Mouse (Mus musculus) right cerebral cortex, postnatal 4 days (tissue): ENCODE data around the gene 1700001P01Rik.
"Not testable (repeated sequence)": the region's sequence is repeated elsewhere in the genome, so short reads cannot be mapped to it uniquely, and the experiment has no call there.

Source experiments
- DNase-seq: peaks from one replicate; pipeline ENCODE4 v3.0.0-alpha.2; 2022

The 1700001P01Rik gene

DNA sequence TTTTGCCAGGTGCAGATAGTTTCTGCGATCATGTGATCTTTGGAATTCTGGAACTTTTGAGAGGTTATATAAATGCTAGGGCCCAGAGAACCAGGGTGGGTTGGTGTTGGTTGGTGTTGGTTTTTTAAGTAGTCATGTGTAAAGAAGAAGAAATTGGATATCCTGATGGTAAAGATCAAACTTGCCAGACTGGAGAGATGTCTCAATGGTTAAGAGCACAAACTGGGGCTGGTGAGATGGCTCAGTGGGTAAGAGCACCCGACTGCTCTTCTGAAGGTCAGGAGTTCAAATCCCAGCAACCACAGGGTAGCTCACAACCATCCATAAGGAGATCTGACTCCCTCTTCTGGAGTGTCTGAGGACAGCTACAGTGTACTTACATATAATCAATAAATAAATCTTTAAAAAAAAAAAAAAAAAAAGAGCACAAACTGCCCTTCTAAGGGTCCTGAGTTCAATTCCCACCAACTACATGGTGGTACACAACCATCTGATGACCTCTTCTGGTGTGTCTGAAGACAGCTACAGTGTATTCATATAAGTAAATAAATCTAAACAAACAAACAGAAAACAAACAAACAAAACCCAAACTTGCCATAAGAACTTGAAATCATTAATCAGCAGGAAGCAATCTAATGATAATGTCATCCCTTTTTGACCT, 15.2 kb upstream of the 1700001P01Rik start:
- not testable (repeated sequence) for DNase-seq

DNA sequence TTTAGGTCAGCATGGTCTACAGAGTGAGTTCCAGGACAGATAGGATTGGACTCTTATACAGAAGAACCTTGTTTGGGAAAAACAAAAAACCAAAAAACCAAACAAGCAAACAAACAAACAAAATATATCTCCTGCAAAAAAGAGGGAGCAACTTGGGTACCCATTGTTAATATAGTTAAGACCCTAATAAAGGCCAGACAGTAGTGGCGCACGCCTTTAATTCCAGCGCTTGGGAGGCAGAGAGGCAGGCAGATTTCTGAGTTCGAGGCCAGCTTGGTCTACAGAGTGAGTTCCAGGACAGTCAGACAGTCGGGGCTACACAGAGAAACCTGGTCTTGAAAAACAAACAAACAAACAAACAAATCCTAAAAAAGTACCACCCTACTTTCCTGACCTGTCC, 14.0 kb upstream of the 1700001P01Rik start:
- no peak for DNase-seq

DNA sequence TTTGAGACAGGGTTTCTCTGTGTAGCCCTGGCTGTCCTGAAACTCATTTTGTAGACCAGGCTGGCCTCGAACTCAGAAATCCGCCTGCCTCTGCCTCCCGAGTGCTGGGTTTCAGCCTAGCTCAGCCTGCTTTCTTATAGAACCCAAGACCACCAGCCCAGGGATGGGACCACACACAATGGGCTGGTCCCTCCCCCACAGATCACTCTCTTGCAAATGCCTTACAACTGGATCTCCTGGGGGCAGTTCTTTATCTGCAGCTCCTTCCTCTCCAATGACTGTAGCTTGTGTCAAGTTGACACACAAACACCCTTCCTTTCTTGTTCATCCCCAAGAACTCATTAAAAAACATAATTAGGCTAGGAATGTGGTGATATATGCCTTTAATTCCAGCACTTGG, 12.2 kb upstream of the 1700001P01Rik start:
- DNase-seq = no peak

DNA sequence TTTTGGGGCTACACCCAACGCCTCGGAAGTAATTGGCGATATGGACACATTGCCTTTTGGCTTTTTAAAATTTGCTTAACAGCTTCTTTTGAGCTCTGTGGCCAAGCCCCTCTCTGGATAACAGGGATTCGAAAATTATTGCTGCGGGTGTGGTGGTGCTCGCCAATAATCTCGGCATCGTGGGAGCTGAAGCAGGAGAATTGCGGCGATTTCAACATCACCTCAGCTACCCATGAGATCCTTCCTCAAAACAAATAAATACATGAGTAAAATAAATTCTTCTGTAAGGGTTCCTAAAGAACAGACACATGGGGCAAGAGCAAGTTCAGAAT, 6.8 kb upstream of the 1700001P01Rik start:
- DNase-seq = no peak

DNA sequence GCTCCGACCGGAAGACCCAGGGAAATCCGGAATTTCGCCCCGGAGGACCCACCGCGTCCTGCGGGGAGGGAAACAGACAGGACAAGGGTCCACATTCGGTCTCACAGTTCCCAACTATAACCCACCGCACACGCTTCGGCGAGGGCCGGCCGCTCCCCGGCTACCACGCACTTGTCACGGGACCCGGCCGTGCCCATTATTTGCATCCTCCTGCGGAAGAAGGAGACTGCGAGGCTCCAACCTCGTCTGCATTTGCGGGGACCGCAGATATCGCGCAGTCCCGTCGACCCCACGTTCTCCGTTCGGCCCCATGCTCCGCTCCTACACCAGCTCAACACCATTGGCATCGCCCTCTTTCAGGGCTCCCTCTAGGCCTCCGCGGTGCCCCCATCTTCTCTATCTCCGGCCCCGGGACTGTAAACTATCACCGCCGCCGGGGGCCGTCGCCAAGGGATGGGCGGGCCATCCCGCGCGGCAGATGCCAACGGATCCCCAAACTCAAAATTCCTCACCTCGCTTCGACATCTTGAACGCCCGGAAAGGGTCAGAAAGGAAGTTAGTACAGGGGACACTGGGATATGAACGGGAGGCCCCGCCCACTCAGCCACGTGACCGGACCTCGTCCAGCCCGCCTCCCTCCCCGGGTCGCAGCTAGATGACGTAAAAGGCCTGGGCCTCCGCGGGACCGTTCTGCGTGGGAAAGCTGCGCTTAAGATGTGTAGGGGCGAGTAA, 6.3 kb upstream of the 1700001P01Rik start, which contains the start of gene Rpl23:
TSS of gene Rpl23 (minus strand) at position 606 of the 732 bp plus-strand sequence.
- peak; percentile 100 for DNase-seq

DNA sequence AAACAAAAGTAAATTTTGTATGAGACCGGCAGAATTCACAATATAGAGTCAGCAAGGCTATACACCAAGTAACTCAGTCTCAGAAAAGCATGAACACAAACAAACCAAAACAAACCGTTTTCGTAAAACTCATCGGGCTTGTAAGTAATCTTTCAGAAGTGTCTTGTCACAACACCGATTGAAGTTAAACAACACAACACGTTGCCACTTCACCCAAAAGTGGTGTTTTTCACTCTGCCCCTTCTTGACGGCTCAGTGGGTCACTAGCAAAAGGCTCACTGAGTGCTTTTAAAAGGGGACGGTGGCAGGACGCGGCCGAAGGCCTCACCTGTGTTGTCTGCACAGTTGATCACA, 5.7 kb upstream of the 1700001P01Rik start:
- no peak for DNase-seq

DNA sequence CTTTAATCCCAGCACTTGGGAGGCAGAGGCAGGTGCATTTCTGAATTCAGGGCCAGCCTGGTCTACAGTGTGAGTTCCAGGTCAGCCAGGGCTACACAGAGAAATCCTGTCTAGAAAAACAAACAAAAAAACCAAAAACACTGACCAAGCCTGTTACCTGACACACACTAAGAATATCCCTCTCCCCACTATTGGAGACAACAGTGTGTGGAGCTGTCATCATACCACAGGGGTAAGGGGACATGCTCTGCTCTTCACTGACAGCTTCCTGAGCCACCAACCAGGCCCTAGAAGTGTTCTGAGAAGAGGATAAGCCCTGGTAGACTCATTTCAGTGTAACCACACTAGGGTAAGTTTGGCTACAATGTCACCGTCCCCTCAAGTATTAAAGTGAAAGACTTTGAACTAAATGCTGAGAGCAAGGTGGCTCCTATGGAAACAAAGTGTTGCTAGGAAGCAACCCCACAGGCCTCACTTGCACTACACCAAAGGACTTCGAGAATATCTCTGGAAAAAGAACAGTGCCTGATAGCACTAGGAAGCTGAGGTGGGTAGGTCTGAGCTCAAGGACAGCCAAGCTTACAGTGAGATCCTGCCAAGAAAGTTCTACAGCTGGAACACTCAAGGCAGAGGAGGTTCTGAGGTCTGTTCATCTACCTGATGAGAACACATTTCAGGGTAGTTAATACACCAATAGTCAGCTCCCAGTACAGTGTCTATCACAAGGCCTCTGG, 4.4 kb upstream of the 1700001P01Rik start:
- no peak for DNase-seq

DNA sequence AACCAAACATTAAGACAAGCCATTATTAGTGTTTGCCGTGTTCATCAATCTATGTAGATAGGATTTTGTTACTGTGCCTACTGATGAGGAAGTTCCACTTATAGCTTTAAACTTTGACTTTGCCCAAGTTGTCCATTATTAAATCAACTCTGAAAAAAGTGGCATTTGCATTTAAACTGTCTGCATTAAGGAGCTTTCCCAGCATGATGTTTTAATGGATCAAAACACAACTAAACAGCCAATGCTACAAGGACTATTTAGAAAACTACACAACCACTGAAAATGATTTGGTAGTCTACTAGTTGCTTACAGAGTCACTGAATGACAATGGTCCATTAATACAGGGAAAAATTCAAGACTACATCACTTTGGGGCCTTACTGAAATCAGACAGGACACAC, 3.2 kb upstream of the 1700001P01Rik start:
- no peak for DNase-seq

DNA sequence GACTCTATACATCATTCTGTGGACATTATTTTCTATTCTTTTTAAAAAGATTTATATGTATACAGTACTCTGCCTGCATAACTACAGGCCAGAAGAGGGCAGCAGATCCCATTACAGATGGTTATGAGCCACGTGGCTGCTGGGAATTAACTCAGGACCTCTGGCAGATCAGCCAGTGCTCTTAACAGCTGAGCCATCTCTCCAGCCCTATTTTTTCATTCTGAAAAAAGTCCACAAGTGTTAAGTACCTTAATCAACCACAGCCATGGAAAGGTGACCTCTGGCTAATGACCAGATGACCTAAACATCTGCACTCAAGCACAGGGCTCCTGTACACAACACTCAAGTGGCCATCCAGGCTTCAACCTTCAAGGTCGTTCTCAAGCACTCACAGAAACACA, 1.4 kb upstream of the 1700001P01Rik start:
- no peak for DNase-seq

DNA sequence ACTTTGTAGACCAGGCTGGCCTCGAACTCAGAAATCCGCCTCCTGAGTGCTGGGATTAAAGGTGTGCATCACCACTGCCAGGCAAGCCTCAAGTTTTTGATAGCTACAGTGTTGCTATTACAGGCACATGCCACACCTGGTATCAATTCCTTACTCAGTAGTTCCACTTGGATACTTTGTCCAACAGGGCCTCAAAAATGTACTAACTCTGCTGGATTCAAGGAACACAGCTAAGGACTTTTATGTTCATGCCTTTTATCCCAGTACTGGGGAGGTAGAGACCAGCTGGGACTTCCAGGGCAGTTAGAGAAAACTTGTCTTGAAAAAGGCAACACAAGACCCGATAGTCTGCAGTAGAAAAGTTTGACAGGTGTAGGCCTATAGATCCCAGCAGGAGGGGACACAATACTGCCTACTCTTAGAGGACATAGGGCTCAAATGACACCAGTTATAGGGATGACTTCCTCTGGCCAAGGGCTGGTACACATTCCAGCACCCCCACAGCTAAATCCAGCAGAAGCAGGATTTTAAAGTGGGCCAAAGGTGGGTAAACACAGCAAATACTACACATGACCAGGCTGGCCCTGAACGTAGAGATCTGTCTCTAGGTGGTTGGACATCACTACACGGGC, 895 bp upstream of the 1700001P01Rik start:
- DNase-seq = no peak

DNA sequence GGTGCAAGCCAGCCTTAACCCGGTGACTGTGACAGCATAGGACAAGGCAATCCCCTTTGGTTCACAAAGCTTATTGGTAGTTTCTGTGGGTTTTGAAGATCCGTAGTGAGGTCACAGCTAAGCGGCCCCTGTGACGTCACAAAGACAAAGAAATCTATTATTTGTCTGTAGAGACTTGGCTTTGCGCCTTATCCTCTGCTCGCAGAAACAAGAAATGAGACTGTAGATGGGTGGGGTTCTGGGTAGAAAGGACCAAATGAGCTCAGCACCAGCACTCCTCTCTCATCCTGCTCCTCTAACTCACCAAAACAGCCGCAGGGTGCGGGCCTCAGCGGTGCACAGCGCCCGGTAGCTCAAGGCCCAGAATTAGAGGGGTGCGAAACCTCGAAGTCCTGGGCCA, 532 bp downstream of the 1700001P01Rik start:
- DNase-seq = no peak

DNA sequence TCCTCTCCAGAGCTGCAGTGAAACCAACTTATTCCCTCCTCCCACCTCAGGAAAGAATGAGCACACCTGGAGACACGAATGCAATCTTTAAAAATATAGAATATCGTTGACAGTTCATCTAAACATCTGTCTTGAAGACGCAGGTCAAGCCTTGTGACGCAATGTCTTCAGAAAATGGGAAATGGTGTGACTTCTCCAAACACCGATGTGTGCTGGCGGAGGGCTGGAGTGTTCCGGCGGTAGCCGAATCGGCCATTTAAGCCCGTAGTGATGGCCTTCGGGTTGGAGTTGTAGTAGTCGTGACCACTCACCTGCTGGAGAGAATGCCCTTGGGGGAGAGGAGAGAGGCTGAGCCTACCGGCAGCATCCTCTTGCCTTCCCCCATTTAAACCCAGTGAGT, 4.3 kb downstream of the 1700001P01Rik start:
- no peak for DNase-seq

DNA sequence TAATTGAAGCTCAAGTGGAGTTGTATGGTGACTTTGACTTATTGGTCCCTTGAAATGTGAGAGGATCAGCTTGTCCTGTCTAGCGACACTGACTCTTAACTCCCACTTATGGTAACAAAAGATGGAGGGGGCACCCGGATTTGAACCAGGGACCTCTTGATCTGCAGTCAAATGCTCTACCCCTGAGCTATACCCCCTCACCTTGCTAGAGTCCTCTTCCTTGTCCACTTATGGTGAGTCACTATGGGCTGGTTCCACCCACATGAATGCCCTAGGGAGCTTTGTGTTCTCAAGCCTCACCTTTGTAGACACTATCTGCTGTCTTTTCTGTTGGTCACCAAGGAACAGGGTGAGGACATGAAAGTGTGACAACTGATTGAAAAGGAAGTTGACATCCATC, 6.0 kb downstream of the 1700001P01Rik start:
- DNase-seq = no peak

DNA sequence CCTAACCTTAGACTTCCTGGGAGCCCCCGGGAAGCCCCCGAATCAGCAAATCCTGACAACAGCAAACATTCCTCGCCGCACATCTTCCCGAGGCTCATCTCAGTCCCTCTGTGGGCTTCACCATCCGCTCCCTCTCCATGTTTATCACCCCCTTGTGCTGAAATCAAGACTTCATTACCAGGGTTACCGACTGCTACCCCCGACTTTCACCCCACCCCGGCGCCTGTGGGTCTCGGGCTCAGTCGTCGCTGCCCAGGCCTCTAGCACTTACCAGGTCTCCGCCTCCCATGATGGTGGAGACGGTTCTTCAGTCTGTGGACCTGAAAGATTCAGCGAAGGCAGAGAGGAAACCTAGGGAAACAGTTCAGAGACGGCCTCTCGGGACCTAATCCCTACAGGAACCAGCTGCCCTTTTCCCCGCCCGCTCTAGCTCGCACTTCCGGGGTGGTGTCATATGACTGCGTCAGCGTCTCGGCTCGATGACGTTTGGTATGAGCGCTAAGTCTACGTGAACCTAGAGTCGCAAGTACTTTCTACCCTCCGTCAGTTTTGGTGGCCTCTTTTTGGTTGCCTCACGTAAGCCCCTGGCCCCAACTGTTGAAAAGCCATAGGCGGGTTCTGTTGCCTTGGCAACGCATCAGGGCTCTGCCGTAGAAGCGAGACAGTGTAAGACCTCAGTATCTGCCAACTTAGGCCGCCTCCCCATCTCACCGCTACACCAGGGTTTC, 9.4 kb downstream of the 1700001P01Rik start, which contains the start of gene Cwc25:
TSS of gene Cwc25 (minus strand) at position 403 of the 728 bp plus-strand sequence.
- DNase-seq = peak; percentile 90

DNA sequence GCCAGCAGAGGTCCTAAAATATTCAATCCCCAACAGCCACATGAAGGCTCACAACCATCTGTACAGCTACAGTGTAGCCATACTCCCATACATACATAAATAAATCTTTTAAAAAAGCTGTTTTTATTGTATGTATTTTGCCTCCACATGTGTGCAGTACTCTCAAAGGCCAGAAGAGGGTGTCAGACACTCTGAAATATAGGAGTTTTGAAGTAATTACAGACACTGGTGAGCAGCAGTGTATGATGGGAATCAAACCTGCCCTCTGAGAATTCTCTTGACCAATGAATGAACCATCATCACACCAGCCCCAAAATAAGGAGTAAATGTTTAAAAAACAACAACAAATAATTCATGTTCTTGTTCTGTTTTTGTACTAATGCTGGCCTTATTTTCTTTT, 14.1 kb downstream of the 1700001P01Rik start:
- DNase-seq = no peak

DNA sequence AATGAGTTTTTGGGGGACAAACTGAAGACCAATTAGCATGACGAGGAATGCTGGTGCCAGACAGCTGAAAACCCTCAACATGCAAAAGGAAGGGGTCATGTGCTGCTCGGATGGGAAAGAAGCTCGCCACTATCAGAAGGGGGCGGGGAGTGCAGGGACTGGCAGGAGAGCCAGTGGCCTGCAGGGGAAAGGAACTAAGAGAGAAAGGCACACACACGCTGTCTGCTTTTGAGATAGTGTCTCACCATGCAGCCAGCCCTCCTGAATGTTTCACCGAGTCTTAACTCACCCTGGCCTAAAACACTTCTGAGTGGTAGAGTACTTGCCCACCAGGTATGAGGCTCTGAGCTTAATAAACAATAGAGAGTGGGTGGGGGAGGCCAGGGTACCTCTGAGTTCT, 16.8 kb downstream of the 1700001P01Rik start:
- no peak for DNase-seq

DNA sequence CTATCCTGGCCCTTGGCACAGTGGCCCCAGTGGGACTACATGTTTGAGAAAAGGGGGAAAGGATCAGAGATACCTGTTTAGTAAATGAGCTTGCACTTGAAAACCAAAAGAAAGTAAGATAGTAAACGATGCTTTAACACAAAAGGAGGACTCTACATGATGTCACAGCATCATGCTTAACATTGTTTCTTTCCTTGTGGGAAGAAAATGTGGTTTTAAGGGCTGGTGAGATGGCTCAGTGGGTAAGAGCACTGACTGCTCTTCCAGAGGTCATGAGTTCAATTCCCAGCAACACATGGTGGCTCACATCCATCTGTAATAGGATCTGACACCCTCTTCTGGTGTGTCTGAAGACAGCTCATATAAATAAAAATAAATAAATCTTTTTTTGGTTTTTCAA, 17.6 kb downstream of the 1700001P01Rik start:
- DNase-seq = no peak

DNA sequence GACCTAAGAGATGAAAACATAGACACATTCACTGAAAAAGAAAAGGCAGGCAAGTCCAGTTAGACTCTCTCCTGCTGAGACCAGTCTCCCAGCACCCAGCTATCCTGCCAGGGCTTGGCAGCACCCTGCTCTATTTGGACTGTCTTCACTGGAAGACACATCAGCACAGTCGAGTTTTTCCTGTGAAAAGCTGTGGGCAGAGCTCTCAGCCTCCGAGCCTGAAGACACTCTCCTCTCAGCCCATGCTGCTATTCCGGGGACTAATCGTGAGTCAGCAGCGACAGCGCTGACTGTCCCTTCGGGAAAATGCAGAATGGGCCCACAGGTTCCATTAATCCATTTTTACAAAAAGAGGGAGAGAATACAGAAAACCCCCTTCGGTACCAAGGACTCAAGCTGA, 22.4 kb downstream of the 1700001P01Rik start:
- no peak for DNase-seq

DNA sequence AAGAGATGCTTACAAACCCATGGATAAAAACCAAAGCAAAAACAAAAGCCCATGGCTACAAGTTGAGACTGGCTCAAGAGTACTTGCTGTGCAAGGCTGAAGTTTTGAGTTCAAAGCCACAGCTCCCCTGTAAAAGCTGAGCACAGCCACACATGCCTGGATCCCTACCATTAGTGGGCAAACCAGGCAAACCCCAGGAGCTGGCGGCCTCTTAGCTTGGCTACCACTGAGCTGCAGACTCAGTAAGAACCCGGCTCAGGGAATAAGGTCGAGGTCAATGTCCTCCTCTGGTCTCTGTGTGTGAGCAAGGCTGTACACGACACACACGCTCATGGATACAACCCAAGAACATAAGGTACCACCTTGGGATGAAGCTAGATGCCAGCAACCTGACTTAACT, 27.2 kb downstream of the 1700001P01Rik start:
- DNase-seq = no peak

DNA sequence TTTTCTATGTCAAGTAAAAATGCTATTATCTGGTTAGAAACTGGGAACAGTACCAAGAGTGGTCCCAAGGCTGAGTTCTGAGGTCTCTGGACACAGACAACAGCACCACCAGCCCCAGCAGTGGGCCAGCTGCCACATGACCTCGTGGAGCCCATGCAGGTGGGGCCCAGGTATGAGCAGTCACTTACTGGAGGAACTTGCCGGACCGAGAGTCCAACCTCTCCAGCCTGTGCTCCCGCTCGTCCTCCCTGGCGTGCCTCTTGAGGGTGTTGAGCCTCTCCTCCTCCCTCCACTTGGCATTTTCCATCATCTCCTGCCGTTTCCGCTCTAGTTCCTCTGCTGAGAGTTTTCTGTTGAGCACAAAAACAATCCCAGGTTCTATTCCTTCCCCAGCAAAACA, 27.9 kb downstream of the 1700001P01Rik start:
- no peak for DNase-seq

DNA sequence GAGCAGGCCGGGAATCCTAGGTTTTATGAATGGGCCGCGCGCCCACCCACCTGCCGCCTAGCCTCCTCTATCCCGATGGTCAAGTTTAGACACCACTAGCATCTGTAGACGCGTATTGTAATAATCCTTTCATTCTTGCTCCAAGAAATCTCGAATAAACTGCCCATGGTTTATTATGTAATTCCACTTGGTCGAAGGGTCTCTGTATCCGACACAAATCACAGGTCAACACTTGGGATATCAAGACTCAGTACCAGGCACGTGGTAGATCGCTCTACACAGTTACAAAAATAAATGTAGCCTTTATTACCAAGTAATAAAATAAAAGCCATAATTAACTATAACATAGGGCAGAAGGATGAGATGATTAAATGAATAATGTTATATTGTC, 30.4 kb downstream of the 1700001P01Rik start:
- no peak for DNase-seq

DNA sequence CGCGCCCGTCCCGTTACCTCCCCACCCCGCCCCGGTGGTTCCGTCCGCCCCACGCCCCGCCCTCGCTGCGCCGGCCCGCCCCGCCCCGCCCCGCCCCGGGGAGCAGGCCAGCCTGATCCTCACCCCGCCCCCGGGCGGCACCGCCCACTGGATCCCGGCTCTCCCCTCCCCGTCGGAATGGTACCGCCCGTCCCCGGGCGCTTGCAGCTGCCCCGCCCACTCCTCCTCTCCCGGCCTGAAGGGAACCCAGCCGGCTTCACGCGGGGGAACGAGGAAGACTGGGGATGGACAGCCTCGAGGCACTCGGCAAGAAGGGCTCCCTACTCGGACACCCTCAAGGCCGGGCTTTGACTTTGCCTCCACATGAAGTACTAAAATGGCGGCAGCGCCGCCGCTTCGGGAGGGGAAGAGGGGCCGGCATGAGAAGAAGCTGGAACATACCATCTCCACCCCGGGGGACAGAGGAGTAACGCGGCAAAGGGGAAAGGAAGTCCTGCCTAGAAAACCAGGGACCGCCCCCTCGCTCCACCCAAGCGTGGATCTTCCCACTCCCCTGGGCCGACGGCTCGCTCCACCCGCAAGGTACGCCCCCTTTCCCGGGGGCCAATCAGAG, 30.9 kb downstream of the 1700001P01Rik start:
- DNase-seq = peak; percentile 97
